Mouse (Mus musculus) bone marrow macrophage, adult 2 months (primary cell): ENCODE measurements around the gene Tnfsf9. TPM values are rescaled to one million over a fixed set of nuclear protein-coding genes. Genes with fewer than 3 reads are reported as not detected.
"Not testable (repeated sequence)": the region's sequence is repeated elsewhere in the genome, so short reads cannot be mapped to it uniquely, and the experiment has no call there.

Experiments used
- H3K27ac ChIP-seq: 2 replicates; pipeline ENCODE4 v1.5.1; 2012; ENCODE audit warnings: low read depth, low read length; ENCODE audit not compliant: insufficient read depth
- H3K4me1 ChIP-seq: 2 replicates; pipeline ENCODE4 v1.6.1; 2012; ENCODE audit warnings: low read length; ENCODE audit not compliant: control insufficient read depth, insufficient read depth
- H3K4me3 ChIP-seq: 2 replicates; pipeline ENCODE4 v1.5.1; 2012; ENCODE audit warnings: mild to moderate bottlenecking, low read length, moderate library complexity; ENCODE audit not compliant: insufficient read depth
- CTCF ChIP-seq: IDR thresholded peaks from 2 replicates; pipeline ENCODE4 v1.5.1; 2012; ENCODE audit warnings: low read depth, mild to moderate bottlenecking, low read length, moderate library complexity
- POLR2A ChIP-seq: IDR thresholded peaks from 2 replicates; pipeline ENCODE4 v1.6.1; 2012; ENCODE audit warnings: mild to moderate bottlenecking, low read depth, low read length, borderline replicate concordance
- polyA plus RNA-seq: library from polyadenylated mRNA; stranded (reverse); fragments of >200 nt; gene quantifications from 2 replicates; pipeline ENCODE4 v1.2.4, GENCODE M21; 2012; ENCODE audit not compliant: missing spikeins, insufficient read depth, insufficient read length

The Tnfsf9 gene
- polyA plus RNA-seq, 1 experiment = 6.0 TPM

DNA sequence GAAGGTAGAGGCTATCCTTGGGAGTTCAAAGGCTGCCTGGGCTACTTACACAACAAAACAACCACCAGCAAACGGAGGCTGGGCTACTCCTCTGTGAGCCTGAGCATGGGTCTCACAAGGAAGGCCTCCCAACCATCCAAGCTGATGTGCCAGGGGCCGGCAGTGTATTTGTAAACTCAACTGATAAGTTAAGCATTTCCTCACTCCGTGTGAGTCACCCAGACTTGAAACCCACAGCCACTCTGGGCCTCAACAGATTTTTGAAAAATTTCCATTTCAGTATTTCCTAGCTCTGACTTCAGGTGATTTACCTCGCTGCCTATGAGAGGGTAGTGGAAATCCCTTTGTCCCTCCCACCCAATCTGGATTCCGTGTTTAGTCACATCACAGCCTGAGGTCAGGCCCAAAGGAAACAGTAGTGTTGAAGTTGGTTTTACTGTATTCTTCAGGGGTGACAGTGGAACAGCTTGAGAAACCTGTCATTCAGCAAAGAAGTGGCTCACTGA lies 3.6 kb downstream of the Tnfsf9 start:
- TF ChIP-seq CTCF = no peak
- no peak for TF ChIP-seq POLR2A
- no peak overlapping the region for H3K27ac ChIP-seq
- no peak overlapping the region for H3K4me3 ChIP-seq
- peaks cover 68% of the 10 kb centered on the region for H3K4me1 ChIP-seq

DNA sequence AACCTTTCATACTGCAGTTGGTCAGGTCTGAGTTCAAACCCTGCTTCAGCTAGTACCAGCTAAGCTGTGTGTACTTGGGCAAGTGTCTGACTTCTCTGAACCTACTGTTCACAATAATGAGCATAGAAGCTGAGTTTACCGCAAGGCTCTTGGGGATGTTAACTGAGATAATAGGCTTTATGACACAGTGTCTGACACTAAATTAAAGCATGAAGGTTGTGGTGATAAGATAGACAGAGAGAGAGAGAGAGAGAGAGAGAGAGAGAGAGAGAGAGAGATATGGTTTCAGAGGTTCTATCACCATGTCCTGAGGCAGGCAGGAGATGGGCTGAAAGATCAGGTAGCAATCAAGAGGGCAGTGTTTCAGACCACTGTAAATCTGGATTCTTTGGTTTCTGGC lies 4.9 kb downstream of the Tnfsf9 start:
- Histone ChIP-seq H3K4me1 (peaks cover 65% of the 10 kb centered on the region), H3K27ac (no peak overlapping the region), H3K4me3 (no peak overlapping the region)
- TF ChIP-seq POLR2A (no peak), CTCF (no peak)

DNA sequence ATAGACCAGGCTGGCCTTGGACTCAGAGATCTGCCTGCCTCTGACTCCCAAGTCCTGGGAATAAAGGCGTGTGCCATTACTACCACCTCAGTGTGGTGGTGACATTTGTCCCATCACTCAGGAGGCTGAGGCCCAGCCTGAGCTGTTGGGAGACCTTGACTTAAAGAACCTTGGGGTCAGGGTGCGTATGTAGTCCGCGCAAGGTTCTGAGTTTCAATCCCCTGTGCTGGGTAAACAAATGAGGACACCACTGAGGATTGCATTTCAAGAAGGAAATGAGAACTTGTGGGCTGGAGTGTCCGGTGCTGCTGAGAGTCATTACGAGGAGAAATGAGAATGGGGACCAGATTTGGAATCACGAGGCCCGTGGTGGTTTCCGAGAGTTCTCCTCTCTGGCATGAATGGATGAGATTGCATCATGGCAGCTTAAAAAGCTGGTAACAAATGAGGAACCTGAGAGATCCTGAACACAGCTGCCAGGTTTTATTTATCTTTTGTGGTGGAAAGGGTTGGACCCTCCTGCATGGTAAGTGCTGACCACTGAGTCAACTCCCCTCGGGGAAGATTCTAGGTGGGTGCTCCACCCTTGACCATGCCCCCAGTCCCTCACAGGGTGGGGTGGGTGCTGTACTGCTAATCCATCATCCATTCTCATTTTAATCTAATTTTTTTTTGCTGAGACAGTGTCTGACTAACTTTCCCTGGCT lies 7.8 kb downstream of the Tnfsf9 start:
- no peak for TF ChIP-seq POLR2A
- TF ChIP-seq CTCF = no peak
- peak overlapping the region; percentile 33 for H3K4me3 ChIP-seq
- peak overlapping the region; percentile 95 for H3K27ac ChIP-seq

DNA sequence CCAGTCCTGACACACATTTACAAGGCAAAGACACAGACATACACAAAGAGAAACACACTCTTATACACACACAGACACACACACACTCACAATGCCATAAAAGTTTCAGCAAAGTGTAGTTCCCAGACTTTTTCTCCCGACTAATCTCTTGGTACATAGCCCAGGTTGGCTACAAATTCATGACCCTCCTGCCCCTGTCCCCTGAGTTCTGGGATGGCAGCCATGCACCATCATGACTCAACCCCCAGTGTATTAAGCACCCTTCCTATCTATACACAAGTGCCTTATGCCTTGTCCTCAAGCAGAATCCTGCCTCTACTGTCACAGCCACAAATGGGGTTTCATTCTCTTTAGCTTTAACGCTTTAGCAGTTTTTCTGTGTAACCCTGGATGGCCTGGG lies 11.7 kb downstream of the Tnfsf9 start:
- no peak overlapping the region for H3K27ac ChIP-seq

More for the DNA sequence above, 7.8 kb downstream of the Tnfsf9 start:
- peaks cover 55% of the 10 kb centered on the region for H3K4me1 ChIP-seq

DNA sequence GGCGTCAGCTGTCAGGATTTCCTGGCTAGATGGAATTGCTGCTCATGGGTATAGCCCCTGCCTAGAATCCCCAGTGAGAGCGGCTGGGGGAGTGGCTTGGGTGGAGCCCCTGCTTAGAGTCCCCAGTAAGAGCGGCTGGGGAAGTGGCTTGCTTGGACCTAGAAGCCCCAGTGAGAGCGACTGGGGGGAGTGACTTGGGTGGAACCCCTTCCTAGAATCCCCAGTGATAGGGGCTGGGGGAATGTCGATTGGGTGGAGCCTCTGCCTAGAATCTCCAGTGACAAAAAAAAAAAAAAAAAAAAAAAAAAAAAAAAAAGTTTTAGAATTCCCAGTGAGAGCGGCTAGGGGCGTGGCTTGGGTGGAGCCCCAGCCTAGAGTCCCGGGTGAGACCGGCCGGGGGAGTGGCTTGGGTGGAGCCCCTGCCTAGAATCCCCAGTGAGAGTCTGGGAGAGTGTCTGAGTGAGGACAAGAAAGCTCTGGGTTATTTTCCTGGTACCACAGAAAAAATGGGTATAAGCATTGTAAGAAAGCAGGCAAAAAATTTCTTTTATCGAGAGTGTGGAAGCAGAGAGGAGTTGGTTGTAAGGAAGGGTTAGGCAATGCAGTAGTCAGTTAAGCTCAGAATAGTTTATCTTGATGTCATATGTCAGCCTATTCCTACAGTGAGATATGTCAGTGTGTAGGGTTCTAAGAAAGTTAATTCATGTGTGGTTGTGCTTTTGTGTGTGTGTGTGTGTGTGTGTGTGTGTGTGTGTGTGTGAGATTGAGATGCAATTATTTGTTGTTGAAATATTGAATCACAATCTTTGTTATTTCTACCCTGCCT lies 13.6 kb downstream of the Tnfsf9 start:
- no peak overlapping the region for H3K27ac ChIP-seq
- H3K4me3 ChIP-seq = no peak overlapping the region
- peaks cover 19% of the 10 kb centered on the region for H3K4me1 ChIP-seq
- TF ChIP-seq POLR2A = no peak
- TF ChIP-seq CTCF = no peak

More for the DNA sequence above, 11.7 kb downstream of the Tnfsf9 start:
- TF ChIP-seq POLR2A = no peak
- TF ChIP-seq CTCF = no peak
- Histone ChIP-seq H3K4me3 (no peak overlapping the region), H3K4me1 (peaks cover 29% of the 10 kb centered on the region)

DNA sequence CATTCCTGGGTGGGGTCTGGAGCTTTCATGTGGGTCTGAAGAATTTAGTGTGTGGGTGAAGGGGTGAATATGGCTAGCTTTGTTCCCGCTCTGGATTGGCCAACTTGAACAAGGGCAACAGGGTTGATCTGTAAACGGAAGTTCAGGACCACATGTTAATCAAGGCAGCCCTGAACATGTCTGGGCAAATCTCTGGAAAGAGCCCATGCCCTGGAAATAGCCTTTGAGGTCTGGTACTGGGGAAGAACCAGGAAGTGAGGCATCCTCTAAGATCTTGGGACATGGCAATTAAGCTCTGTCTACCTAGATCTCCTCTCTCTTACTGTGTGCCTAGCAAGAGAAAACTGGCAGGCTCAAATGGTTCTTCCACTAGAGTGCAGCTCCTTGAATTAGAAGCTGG lies 16.7 kb downstream of the Tnfsf9 start:
- Histone ChIP-seq H3K4me3 (no peak overlapping the region), H3K27ac (no peak overlapping the region), H3K4me1 (peaks cover 18% of the 10 kb centered on the region)
- TF ChIP-seq POLR2A (no peak), CTCF (no peak)

DNA sequence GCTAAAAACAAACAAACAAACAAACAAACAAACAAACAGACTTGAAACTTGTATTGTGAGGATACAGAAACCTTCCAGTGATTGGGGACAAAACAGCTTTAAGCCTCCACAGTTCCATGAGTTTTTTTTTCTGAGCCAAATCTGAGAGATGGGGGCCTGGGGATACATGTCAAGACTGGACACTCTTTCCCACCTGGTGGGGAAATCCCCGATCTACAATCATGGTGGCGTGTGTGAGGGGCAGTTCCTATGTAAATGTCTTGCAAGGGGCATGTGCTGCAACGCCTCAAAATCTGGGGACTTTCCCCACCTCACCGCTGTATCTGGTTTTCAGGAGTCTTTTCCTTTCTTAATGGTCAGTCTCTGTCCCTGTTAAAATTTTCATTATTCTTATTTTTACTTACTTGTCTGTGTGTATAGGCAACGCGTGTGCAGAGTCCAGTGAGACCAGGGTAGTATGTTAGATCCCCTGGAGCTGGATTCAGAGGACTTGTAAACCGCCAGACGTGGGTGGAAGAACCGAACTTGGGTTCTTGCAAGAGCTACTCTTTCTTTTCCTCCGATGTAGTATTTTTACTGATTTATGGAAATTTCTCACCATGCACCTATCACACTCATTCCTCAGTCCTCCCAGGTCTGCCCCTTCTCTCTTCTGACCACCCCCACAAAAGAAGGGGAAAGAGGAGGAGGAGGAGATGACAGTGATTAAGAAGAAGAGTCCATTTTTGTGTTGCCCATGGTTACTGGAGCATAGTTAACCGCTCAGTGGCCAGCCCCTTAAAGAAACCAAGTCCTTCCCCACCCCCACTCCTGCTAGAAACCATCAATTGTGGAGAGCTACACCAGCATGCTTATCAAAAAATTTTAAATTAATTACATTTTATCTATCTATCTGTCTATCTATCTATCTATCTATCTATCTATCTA lies 18.3 kb downstream of the Tnfsf9 start:
- peaks cover 22% of the 10 kb centered on the region for H3K4me1 ChIP-seq
- H3K4me3 ChIP-seq = no peak overlapping the region
- no peak overlapping the region for H3K27ac ChIP-seq
- TF ChIP-seq POLR2A = no peak
- TF ChIP-seq CTCF = no peak

DNA sequence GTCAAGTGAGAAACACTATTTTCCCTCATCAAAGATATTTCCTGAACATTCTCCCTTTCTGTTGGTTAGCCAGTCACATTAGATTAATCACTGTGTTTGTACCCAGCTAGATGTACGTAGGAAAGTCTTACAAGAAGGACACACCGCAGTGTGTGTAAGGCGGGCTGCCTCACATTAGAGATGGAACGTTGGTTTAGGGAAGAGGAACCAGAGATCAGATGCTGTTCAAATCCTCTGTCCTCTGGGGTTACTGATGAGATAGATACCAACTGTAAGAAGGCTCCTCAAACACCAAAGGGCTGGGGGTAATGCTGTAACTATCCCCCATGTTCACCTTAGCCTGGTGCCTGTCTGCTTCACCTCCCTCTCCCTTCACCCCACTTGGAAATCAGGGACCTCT lies 19.7 kb downstream of the Tnfsf9 start:
- Histone ChIP-seq H3K27ac (no peak overlapping the region), H3K4me3 (no peak overlapping the region), H3K4me1 (peaks cover 22% of the 10 kb centered on the region)
- TF ChIP-seq CTCF (no peak), POLR2A (no peak)

DNA sequence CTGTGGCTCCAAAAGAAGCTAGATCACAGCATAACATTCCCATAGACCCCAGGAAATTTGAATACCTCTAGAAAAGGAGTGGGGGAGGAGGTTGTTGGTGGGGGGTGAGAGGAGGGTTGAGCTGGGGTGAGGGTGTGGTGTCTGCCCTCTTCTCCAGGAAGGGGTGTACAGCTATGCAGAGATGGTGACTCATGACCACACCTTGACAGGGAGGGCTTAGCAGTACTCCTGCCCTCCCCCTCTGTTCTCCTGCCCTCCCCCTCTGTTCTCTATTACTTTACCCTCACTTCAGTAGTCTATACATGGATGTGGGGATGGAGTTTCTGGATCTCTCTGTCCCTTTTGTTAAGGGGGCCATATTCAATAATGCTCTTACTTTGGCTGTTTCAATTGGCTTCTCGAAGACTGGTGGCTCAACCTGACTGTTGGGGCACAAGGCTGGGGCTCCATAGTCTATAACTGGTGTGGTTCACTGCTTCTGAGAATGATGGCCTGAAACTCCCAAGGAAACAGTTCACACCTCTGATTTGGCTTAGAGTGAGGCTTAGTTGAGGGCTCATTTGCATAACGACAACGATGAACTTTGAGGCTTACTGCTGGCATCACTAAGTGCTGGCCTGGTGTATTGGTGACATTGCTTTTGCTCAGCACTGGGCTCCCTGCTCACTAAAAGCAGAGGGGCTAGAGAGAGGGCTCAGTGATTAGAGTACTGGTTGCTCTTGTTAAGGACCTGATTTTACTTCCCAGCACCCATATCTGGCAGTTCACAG lies 20.9 kb downstream of the Tnfsf9 start:
- peaks cover 22% of the 10 kb centered on the region for H3K4me1 ChIP-seq
- no peak overlapping the region for H3K27ac ChIP-seq
- H3K4me3 ChIP-seq = no peak overlapping the region
- TF ChIP-seq CTCF (no peak), POLR2A (no peak)

DNA sequence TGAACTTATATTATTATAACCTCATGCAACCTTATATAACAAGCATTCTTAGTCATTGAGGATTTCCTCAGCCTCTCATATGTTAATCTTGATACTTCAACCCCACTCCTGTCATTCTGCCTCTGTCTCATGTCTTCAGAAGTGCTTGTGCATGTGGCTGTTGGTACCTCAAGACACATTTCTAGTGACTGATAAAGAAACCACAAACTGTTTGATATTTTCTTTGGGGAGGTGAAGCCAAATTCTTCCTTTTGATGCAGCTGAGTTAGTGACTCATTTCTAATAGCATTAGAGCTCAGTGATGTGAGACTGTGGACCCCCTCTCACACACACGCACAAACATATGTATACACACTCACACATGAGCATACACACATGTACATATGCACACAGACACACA lies 26.7 kb downstream of the Tnfsf9 start:
- H3K27ac ChIP-seq = no peak overlapping the region
- H3K4me1 ChIP-seq = peaks cover 4% of the 10 kb centered on the region
- H3K4me3 ChIP-seq = no peak overlapping the region
- no peak for TF ChIP-seq CTCF
- no peak for TF ChIP-seq POLR2A

DNA sequence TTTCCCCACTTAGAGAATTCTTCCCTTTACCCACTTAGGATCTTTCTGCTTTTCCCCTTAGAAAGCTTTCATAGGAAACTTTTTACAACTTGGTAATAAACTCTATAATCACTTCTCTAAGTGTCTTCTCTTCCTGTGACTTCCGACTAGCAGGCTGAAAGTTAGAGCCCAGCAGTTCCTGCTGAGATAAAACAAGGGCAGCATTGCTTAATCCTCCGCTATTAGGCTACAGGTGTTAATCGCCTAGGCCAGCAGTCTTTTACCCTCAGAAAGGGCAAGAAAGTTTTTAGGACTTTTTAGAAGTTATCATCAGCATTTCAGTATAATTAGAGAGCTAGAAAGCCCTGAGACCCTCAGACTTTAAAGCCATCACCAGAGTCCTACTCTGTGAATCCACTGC lies 28.9 kb downstream of the Tnfsf9 start:
- H3K4me1 ChIP-seq, H3K27ac ChIP-seq, H3K4me3 ChIP-seq: not testable (repeated sequence)
